Mouse (Mus musculus): Measurements from ENCODE around the gene Tinagl1.

DNA sequence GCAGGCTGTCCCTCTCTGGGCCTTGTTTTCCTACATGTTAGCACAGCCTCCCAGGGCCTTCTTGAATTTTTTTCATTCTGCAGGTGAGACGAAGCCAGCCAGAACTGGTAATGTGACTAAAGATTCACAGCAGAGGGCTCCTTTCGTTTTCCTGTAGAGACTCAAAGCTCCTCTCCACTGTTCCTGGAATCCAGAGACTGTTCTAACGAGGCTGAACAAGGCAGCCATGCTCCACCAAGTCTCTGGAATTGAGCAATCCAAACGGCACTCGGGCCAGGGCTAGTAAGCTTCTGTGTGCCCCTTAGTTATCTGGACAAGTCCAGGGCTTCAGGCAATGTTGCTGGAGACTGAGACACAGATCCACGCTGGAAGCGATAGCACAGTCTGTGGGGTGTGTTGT lies 2.6 kb upstream of the Tinagl1 start:
- TF ChIP-seq HCFC1 (IDR thresholded peaks at IDR 0.05; ENCODE audit: borderline replicate concordance, insufficient read depth, low read length) = no peak
- no peak for TF ChIP-seq CHD2 (IDR thresholded peaks at IDR 0.05; ENCODE audit: low read depth, low read length)
- TF ChIP-seq ZC3H11A (IDR thresholded peaks at IDR 0.05; ENCODE audit: borderline replicate concordance, low read depth, low read length) = no peak
